Mouse (Mus musculus): Measurements from ENCODE around the gene Dnase1l2. TPM values are rescaled to one million over a fixed set of nuclear protein-coding genes. Genes with fewer than 3 reads are reported as not detected.

Dnase1l2 gene
- total RNA-seq, 2 experiments from 2014 or later = 6.8 to 14.8 TPM

GRCm38 (mm10) chr17:24478663-24479380 is 35.9 kb upstream of the Dnase1l2 start, which contains the start of gene Mlst8:
Mlst8 (minus strand) TSS chr17:24479078.
- peak; percentile 96 to 98 for DNase-seq (ENCODE audit: extremely low spot score in 1 of 2, low spot score in 2 of 2)
- Histone ChIP-seq H3K27ac (peak within 1 kb of the TSS; percentile 99), H3K4me3 (peak within 1 kb of the TSS; percentile 92)
- intact Hi-C loops (cut with DNase I) = no loop called here
- TF ChIP-seq CTCF (IDR thresholded peaks at IDR 0.05) = peak; percentile 89

GRCm38 (mm10) chr17:24477985-24478600 is 35.2 kb upstream of the Dnase1l2 start:
- DNase-seq (ENCODE audit: extremely low spot score in 1 of 2, low spot score in 2 of 2) = peak in 1 of 2 experiments; percentile 13
- Histone ChIP-seq H3K4me3 (peak overlapping the region; percentile 92), H3K27ac (peak overlapping the region; percentile 99)
- intact Hi-C loops (cut with DNase I) = no loop called here
- TF ChIP-seq CTCF (IDR thresholded peaks at IDR 0.05) = no peak

GRCm38 (mm10) chr17:24477053-24477984 is 34.4 kb upstream of the Dnase1l2 start:
- peak in 1 of 2 experiments; percentile 18 for DNase-seq (ENCODE audit: extremely low spot score in 1 of 2, low spot score in 2 of 2)
- intact Hi-C loops (cut with DNase I) = no loop called here
- no peak for TF ChIP-seq CTCF (IDR thresholded peaks at IDR 0.05)
- peak overlapping the region; percentile 99; the same call in 1 of the 2 replicates for H3K27ac ChIP-seq
- H3K4me3 ChIP-seq = no peak overlapping the region

- intact Hi-C loops (cut with DNase I) = no loop called here
- Histone ChIP-seq H3K27ac (no peak overlapping the region; the same call in 1 of the 2 replicates), H3K4me3 (no peak overlapping the region)
- DNase-seq (ENCODE audit: extremely low spot score in 1 of 2, low spot score in 2 of 2) = peak in 1 of 2 experiments; percentile 6
- no peak for TF ChIP-seq CTCF (IDR thresholded peaks at IDR 0.05)
These were observed 33.3 kb upstream of the Dnase1l2 start for GRCm38 (mm10) chr17:24476022-24476776.

- no peak for TF ChIP-seq CTCF (IDR thresholded peaks at IDR 0.05)
- Histone ChIP-seq H3K27ac (peak overlapping the region; percentile 50), H3K4me3 (no peak overlapping the region)
- intact Hi-C loops (cut with DNase I) = no loop called here
- DNase-seq (ENCODE audit: extremely low spot score in 1 of 2, low spot score in 2 of 2) = peak in 1 of 2 experiments; percentile 6
These were observed 32.7 kb upstream of the Dnase1l2 start for GRCm38 (mm10) chr17:24475586-24475985.

- peak in 1 of 2 experiments; percentile 57 for DNase-seq (ENCODE audit: extremely low spot score in 1 of 2, low spot score in 2 of 2)
- no peak for TF ChIP-seq CTCF (IDR thresholded peaks at IDR 0.05)
- Histone ChIP-seq H3K27ac (peak overlapping the region; percentile 50), H3K4me3 (no peak overlapping the region)
- intact Hi-C loops (cut with DNase I) = no loop called here
These were observed 31.7 kb upstream of the Dnase1l2 start for GRCm38 (mm10) chr17:24474557-24474956.

GRCm38 (mm10) chr17:24473612-24474275 is 30.8 kb upstream of the Dnase1l2 start, which contains the start of gene Bricd5:
Bricd5 (plus strand) TSS chr17:24473884.
- DNase-seq (ENCODE audit: extremely low spot score in 1 of 2, low spot score in 2 of 2) = no peak
- intact Hi-C loops (cut with DNase I) = no loop called here

GRCm38 (mm10) chr17:24472512-24472911 is 29.6 kb upstream of the Dnase1l2 start:
- DNase-seq (ENCODE audit: extremely low spot score in 1 of 2, low spot score in 2 of 2) = no peak
- Histone ChIP-seq H3K4me3 (peak overlapping the region; percentile 81), H3K27ac (no peak overlapping the region; the same call in 1 of the 2 replicates)
- TF ChIP-seq CTCF (IDR thresholded peaks at IDR 0.05) = no peak
- intact Hi-C loops (cut with DNase I) = no loop called here

More at GRCm38 (mm10) chr17:24473612-24474275, 30.8 kb upstream of the Dnase1l2 start, which contains the start of gene Bricd5:
- peak within 1 kb of the TSS; percentile 50 for H3K27ac ChIP-seq
- TF ChIP-seq CTCF (IDR thresholded peaks at IDR 0.05) = no peak
- H3K4me3 ChIP-seq = peak within 1 kb of the TSS; percentile 81

- Histone ChIP-seq H3K4me3 (peak overlapping the region; percentile 81), H3K27ac (peak overlapping the region; percentile 92)
- peak; percentile 50 to 59 for DNase-seq (ENCODE audit: extremely low spot score in 1 of 2, low spot score in 2 of 2)
- intact Hi-C loops (cut with DNase I) = no loop called here
- no peak for TF ChIP-seq CTCF (IDR thresholded peaks at IDR 0.05)
These were observed 28.0 kb upstream of the Dnase1l2 start for GRCm38 (mm10) chr17:24470701-24471527.

Data from left cerebral cortex, adult 2 months (tissue).